Mouse (Mus musculus) small intestine, adult 2 months (tissue): Measurements from ENCODE around the gene Zfp385c. TPM values are rescaled to one million over a fixed set of nuclear protein-coding genes. Genes with fewer than 3 reads are reported as not detected.
A peak's percentile ranks its signal among the peaks of the same experiment; 100 is the strongest.

Source experiments
- H3K27ac ChIP-seq: fragments of 200-500 bp; 2 replicates; pipeline ENCODE4 v1.5.1; 2012; ENCODE audit warnings: low read depth, low read length, control low read depth, inconsistent platforms; ENCODE audit not compliant: insufficient read depth
- H3K27me3 ChIP-seq: fragments of 200-500 bp; 2 replicates; pipeline ENCODE4 v1.6.1; 2012; ENCODE audit warnings: mild to moderate bottlenecking, moderate library complexity, low read length, inconsistent platforms; ENCODE audit not compliant: control insufficient read depth, insufficient read depth
- H3K36me3 ChIP-seq: fragments of 200-500 bp; 2 replicates; pipeline ENCODE4 v1.6.1; 2012; ENCODE audit warnings: mild to moderate bottlenecking, low read length, control low read depth, inconsistent platforms; ENCODE audit not compliant: control insufficient read depth, insufficient read depth
- H3K4me1 ChIP-seq: fragments of 200-500 bp; 2 replicates; pipeline ENCODE4 v1.6.1; 2012; ENCODE audit warnings: low read length, inconsistent platforms, mixed read lengths; ENCODE audit not compliant: control insufficient read depth, insufficient read depth, insufficient read length
- H3K4me3 ChIP-seq: fragments of 200-500 bp; 2 replicates; pipeline ENCODE4 v1.5.1; 2012; ENCODE audit warnings: low read depth, mild to moderate bottlenecking, control low read depth, inconsistent platforms, low read length, moderate library complexity
- CTCF ChIP-seq: fragments of 200-500 bp; IDR thresholded peaks from 2 replicates; pipeline ENCODE4 v1.5.1; 2012; ENCODE audit warnings: low read depth, mild to moderate bottlenecking, control low read depth, inconsistent platforms, low read length, moderate library complexity, mixed read lengths; ENCODE audit not compliant: insufficient replicate concordance, insufficient read length; ENCODE audit errors: extremely low read depth
- POLR2A ChIP-seq: fragments of 200-500 bp; IDR thresholded peaks from 2 replicates; pipeline ENCODE4 v1.6.1; 2012; ENCODE audit warnings: low read depth, mild to moderate bottlenecking, control low read depth, inconsistent platforms, low read length, moderate library complexity
- WGBS: fragments of 180-500 bp; shearing (Covaris S2); methylation state at CpG from one replicate; pipeline ENCODE4 v1.1.7; 2018; 5-methylcytosine and 5-hydroxymethylcytosine counted together
- polyA plus RNA-seq: library from polyadenylated mRNA; depleted of rRNA; stranded (reverse); fragments of >200 nt; gene quantifications from 2 replicates; pipeline ENCODE4 v1.2.3, GENCODE M21; 2012

Gene Zfp385c
- polyA plus RNA-seq, 1 experiment = 0.62 TPM

DNA sequence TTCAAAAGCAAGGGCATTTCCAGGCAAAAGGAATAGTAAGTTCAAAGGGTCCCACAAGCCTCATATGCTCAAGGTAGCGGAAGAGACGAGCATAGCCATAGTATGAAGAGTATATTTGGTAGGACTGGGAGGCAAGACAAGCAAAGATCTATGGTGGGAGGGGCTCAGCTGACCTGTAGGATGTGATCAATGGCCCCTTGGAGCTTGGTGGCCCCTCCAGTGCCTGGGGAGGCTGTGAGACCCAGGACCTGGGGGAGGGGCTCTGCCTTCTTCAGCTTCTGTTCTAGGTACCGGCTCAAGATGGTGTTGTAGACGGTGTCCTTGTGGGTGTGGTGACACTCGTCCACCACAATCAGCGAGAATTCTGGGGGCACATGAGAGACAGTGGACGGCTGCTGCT lies 10.7 kb upstream of the Zfp385c start:
- H3K4me1 ChIP-seq = peaks cover 15% of the 10 kb centered on the region
- WGBS = 47% methylated on average over 7 of the region's 7 CpGs
- H3K4me3 ChIP-seq = peak overlapping the region; percentile 52

DNA sequence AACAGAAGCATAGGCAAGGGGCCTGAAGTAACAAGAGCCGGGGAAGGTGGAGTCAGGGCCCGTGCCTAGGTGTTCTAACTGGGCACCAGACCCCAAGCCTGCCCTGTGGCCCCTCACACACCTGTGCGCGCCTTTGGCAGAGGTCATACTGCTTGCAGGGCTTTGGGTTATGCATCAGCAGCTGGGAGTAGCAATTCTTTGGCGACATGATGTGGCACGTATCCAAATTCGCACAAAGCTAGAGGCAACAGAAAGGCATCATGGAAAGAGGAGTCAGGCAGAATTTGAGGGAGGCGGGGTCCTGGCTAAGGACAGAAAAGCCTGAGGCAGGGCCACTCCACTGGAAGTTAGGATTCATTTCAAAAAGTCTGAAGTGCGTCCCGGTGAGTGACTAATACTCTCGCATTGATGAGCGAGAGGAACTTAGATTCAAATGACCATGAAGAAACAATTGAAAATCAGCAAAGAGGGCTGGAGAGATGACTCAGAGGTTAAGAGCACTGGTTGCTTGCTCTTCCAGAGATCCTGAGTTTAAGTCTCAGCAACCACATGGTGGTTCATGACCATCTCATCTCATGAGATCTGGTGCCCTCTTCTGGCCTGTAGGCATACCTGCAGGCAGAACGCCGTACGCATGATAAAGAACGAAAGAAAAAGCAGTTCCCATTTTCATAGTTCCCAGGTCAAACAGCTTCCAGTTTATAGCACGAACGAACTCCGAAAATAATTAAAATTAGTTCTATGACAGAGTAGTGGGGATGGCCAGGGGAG lies 10.0 kb upstream of the Zfp385c start:
- peaks cover 15% of the 10 kb centered on the region for H3K4me1 ChIP-seq
- H3K27me3 ChIP-seq = no peaks in the 10 kb centered on the region
- 0 out of 2 replicates have a peak overlapping the region, but pooled peaks have one; percentile 14 for H3K27ac ChIP-seq
- H3K4me3 ChIP-seq = peak overlapping the region; percentile 52; the same call in 1 of the 2 replicates
- H3K36me3 ChIP-seq = peaks cover 13% of the 10 kb centered on the region; the same call in 1 of the 2 replicates
- 39% methylated on average over 19 of the region's 19 CpGs for WGBS
- peak; percentile 76; the same call in 1 of the 2 replicates for TF ChIP-seq CTCF
- no peak for TF ChIP-seq POLR2A

More for the DNA sequence above, 10.7 kb upstream of the Zfp385c start:
- Histone ChIP-seq H3K27ac (0 out of 2 replicates have a peak overlapping the region, but pooled peaks have one; percentile 14), H3K27me3 (no peaks in the 10 kb centered on the region), H3K36me3 (peaks cover 14% of the 10 kb centered on the region; the same call in 1 of the 2 replicates)
- no peak for TF ChIP-seq POLR2A
- no peak for TF ChIP-seq CTCF

DNA sequence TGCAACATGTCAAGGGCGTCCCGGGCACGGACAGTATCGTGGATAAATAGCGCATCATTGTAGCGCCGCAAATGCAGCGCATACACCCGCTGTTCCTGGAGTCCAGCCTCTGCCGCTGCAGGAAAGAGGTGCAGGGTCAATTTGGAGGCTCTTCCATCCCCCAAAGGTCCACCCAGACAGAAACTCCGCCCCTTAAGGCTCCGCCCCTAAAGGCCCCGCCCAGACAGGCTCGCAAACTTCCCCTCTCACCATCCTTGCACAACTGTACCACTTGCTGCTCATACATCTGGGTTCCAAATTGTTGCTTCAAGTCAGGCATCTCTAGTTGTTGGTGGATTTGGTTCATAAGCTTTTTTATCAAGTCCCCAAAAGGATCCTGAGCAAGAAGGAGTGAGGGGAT lies 9.0 kb upstream of the Zfp385c start:
- Histone ChIP-seq H3K27ac (no peak overlapping the region), H3K4me3 (peak overlapping the region; percentile 51), H3K36me3 (peaks cover 10% of the 10 kb centered on the region; the same call in 1 of the 2 replicates), H3K27me3 (no peaks in the 10 kb centered on the region), H3K4me1 (peaks cover 15% of the 10 kb centered on the region)
- TF ChIP-seq CTCF = no peak
- no peak for TF ChIP-seq POLR2A
- 17% methylated on average over 14 of the region's 14 CpGs for WGBS

DNA sequence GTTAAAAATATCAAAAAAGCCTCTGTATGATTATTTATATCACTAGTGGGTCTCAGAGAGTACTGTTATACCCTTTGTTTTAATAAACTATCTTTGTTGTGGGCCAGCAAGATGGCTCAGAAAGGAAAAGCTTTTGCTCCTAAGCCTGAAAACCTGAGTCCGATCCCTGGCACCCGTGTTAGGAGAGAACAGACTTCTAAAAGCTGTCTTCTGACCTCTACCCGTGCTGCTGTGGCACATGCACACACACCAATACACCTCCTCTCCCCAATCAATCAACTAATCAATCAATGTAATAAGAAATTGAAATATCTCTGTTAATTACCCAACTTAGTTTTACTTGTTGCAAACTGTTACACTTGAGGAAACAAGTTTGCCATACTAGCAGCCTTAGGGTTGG lies 8.5 kb upstream of the Zfp385c start:
- Histone ChIP-seq H3K4me1 (peaks cover 15% of the 10 kb centered on the region), H3K27me3 (no peaks in the 10 kb centered on the region), H3K36me3 (peaks cover 10% of the 10 kb centered on the region; the same call in 1 of the 2 replicates), H3K27ac (no peak overlapping the region), H3K4me3 (no peak overlapping the region)
- TF ChIP-seq CTCF = no peak
- TF ChIP-seq POLR2A = no peak
- 80% methylated on average over 3 of the region's 3 CpGs for WGBS

DNA sequence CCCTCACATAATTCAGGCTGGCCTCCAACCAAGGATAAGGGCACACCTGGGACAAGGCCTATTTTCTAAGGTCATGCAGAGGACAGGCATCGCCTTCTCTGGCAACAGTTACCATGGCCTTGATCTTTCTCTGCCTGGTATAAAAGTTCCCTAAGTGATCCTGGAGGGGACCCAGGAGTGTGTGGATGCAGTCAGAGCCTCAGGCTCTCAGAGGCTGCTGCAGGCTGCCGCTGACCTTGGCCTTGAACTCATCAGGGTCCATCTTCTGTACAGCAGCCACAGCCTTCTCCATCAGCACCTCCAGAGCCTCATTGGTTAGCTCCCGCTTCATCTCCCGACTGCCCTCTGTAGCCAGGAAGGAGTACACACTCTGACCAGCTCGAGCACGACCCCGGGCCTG lies 5.7 kb upstream of the Zfp385c start:
- Histone ChIP-seq H3K4me1 (peaks cover 2% of the 10 kb centered on the region), H3K4me3 (no peak overlapping the region), H3K27ac (no peak overlapping the region), H3K36me3 (peaks cover 4% of the 10 kb centered on the region; the same call in 1 of the 2 replicates), H3K27me3 (no peaks in the 10 kb centered on the region)
- 84% methylated on average over 7 of the region's 7 CpGs for WGBS
- TF ChIP-seq CTCF (no peak), POLR2A (no peak)

DNA sequence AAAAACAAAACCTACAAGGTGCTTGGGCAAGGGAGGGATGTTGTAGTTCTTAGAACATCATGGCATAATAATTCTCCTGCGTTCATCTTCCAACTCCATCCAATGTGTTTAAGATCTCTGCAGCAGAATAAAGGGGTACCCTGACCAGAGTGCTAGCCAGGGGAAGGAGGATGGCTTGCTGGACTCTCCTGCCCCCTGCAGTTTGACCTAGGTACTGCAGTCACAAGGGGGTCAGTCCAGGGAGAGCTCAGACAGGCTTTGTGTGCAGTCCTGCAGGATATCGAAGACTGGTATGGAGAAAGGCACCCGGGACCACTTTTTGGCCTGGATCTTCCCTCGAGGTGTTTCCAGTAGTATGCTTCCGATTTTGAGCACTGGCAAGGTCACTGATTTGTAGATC lies 2.7 kb upstream of the Zfp385c start:
- Histone ChIP-seq H3K36me3 (peaks cover 4% of the 10 kb centered on the region; the same call in 1 of the 2 replicates), H3K4me1 (peaks cover 6% of the 10 kb centered on the region; the same call in 1 of the 2 replicates), H3K4me3 (no peak overlapping the region), H3K27me3 (no peaks in the 10 kb centered on the region), H3K27ac (no peak overlapping the region)
- 36% methylated on average over 5 of the region's 5 CpGs for WGBS
- TF ChIP-seq POLR2A = no peak
- TF ChIP-seq CTCF = peak; percentile 84; the same call in 1 of the 2 replicates

DNA sequence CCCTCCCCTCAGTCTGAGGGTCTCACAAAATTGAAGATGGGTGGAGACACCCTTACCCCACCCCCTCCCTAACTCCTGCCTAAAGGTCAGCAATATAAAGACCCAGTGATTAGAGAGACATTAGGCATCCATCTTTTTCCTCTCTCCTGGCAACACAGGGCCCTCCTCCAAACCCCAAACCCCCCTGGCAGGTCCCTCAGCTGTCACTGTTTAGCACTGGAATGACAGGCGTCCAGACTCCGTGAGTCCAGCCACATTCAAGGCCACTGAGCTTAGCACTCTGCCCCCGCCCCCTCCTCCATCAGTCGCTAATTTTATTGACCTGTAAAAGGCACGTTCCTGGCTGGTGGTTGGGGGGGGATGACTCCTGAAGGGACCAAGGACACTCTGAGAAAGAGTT lies 899 bp upstream of the Zfp385c start:
- TF ChIP-seq POLR2A = no peak
- TF ChIP-seq CTCF = no peak
- peaks cover 3% of the 10 kb centered on the region; the same call in 1 of the 2 replicates for H3K36me3 ChIP-seq
- no peaks in the 10 kb centered on the region for H3K27me3 ChIP-seq
- no peak overlapping the region for H3K27ac ChIP-seq
- 43% methylated on average over 5 of the region's 5 CpGs for WGBS
- peaks cover 6% of the 10 kb centered on the region; the same call in 1 of the 2 replicates for H3K4me1 ChIP-seq
- H3K4me3 ChIP-seq = no peak overlapping the region
